Mouse (Mus musculus): ENCODE measurements around the gene Nap1l4. TPM values are rescaled to one million over a fixed set of nuclear protein-coding genes. Genes with fewer than 3 reads are reported as not detected.

Nap1l4 gene
- polyA plus RNA-seq, 1 experiment from 2014 or later, result 318 TPM

DNA sequence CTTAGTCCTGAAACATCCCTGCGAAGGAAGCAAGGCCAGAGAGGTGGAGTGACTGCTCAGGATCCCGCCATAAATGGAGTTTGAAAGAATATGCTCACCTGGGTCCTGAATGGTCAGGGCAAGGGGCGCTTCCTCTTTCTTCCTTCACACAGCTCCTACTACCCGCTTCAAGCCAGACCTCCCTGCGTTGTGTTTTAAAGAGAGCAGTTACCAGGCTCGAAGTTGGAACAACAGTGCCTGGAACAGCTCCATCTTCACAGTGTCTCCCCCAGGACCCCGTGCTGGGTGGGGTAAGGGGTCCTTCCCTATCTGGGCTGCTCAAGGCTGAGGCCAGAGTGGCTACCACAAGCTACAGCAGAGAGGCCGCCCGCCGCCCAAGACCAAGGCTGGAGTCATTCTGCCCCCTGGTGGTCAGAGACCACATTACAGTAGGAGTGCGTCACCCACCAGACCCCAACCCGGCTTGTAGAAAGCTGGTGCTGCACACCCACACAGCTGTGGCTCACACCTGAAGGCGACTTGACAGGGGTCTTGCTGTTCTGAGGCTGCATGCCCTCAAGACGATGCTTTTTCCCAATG is 82.7 kb downstream of the Nap1l4 start:
- Histone ChIP-seq H3K27me3 (ENCODE audit: insufficient read depth, poor library complexity, severe bottlenecking) (peaks cover 19% of the 10 kb centered on the region), H3K27ac (peak overlapping the region; percentile 85; the same call in 1 of the 2 replicates), H3K9me3 (peaks cover 2% of the 10 kb centered on the region), H3K4me1 (peaks cover 59% of the 10 kb centered on the region), H3K4me3 (no peak overlapping the region), H3K36me3 (no peaks in the 10 kb centered on the region)
- peak; percentile 89 for DNase-seq (ENCODE audit: low spot score)
- 34% methylated on average over 14 of the region's 14 CpGs for WGBS

DNA sequence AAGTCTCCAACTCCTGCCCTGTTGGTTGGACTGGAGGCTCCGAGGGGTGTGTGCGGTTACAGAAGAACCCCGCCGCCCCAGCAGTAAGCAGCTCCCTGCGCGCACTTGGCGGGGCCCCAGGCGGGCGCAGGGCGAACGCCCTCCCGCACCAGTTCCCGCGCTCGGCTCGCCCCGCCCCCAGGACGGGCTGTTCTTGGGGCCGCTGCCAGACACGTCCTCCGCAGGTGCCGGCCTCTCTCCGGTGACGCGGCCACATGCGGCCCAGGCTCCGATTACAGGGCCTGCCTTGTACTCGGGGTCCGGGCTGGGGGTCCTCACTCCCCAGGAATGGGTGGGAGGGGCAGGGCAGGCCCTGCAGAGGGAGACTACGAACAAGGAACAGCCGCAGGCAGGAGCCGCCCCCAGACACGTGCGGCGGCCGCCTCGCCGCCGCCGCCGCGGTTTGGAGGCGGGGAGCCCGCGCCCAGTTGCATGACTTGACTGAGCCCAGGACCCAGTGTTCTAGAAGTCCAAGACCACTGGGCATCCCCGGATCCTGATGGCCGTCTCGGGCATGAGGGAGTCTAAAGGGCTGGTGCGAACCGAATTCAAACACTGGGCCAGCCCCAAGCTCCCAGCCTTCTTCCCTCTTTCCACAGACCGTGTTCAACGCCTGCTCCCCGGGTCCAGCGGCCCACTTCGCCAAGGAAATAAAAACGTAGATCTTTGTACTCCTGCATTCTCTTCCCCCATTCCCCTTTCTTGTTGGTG is 83.9 kb downstream of the Nap1l4 start:
- Histone ChIP-seq H3K9me3 (peaks cover 14% of the 10 kb centered on the region), H3K27me3 (ENCODE audit: insufficient read depth, poor library complexity, severe bottlenecking) (peaks cover 23% of the 10 kb centered on the region), H3K36me3 (0 out of 2 replicates have a peak, but pooled peaks cover under 1% of the 10 kb centered on the region), H3K4me3 (peak overlapping the region; percentile 58), H3K4me1 (peaks cover 69% of the 10 kb centered on the region), H3K27ac (peak overlapping the region; percentile 85)
- no peak for DNase-seq (ENCODE audit: low spot score)
- 17% methylated on average over 56 of the region's 56 CpGs for WGBS

GRCm38 (mm10) chr7:143463865-143464415 is 85.0 kb downstream of the Nap1l4 start:
- whole genome bisulfite sequencing, result 31% methylated on average over 11 of the region's 11 CpGs
- Histone ChIP-seq H3K36me3 (peaks cover 11% of the 10 kb centered on the region; the same call in 1 of the 2 replicates), H3K4me1 (peaks cover 71% of the 10 kb centered on the region), H3K9me3 (peaks cover 17% of the 10 kb centered on the region), H3K27ac (peak overlapping the region; percentile 85), H3K27me3 (ENCODE audit: insufficient read depth, poor library complexity, severe bottlenecking) (peaks cover 33% of the 10 kb centered on the region), H3K4me3 (0 out of 2 replicates have a peak overlapping the region, but pooled peaks have one; percentile 16)
- DNase-seq (ENCODE audit: low spot score), result peak; percentile 91

Small RNA genes within 50 kb of the gene (microRNA-seq; reads per million reads assigned to microRNA genes)
- 1.0 reads per million for gene Mir7064

Other genes with a start within 250 kb of the Nap1l4 start
- gene Cdkn1c, start 88.1 kb downstream of the Nap1l4 start, polyA plus RNA-seq (2016; fragmentation: Nextera tagmentation; extraction: Ambion mirVana), result 1,495 and 1,694 TPM in 2 replicates
- 0.54 and 1.3 TPM in 2 replicates for gene Slc22a18, start 75.4 kb downstream of the Nap1l4 start, polyA plus RNA-seq (2016; fragmentation: Nextera tagmentation; extraction: Ambion mirVana)
- gene Phlda2, start 46.0 kb downstream of the Nap1l4 start, polyA plus RNA-seq (2016; fragmentation: Nextera tagmentation; extraction: Ambion mirVana), result 2.9 and 9.8 TPM in 2 replicates
- 41.7 and 58.0 TPM in 2 replicates for gene Cars, start 51.0 kb upstream of the Nap1l4 start, polyA plus RNA-seq (2016; fragmentation: Nextera tagmentation; extraction: Ambion mirVana)
- 0.49 and 0.73 TPM in 2 replicates for gene Tnfrsf26, start 79.6 kb upstream of the Nap1l4 start, polyA plus RNA-seq (2016; fragmentation: Nextera tagmentation; extraction: Ambion mirVana)
- 2.6 and 2.9 TPM in 2 replicates for gene Tnfrsf22, start 100.6 kb upstream of the Nap1l4 start, polyA plus RNA-seq (2016; fragmentation: Nextera tagmentation; extraction: Ambion mirVana)
- 1.2 TPM in 2 replicates for gene Tnfrsf23, start 136.8 kb upstream of the Nap1l4 start, polyA plus RNA-seq (2016; fragmentation: Nextera tagmentation; extraction: Ambion mirVana)
- 19.0 and 29.2 TPM in 2 replicates for gene Osbpl5, start 207.9 kb upstream of the Nap1l4 start, polyA plus RNA-seq (2016; fragmentation: Nextera tagmentation; extraction: Ambion mirVana)
- 0.15 TPM in 1 of 2 replicates, not detected in the other for gene Mrgprg, start 217.9 kb upstream of the Nap1l4 start, polyA plus RNA-seq (2016; fragmentation: Nextera tagmentation; extraction: Ambion mirVana)
- gene Mrgpre, start 235.4 kb upstream of the Nap1l4 start, polyA plus RNA-seq (2016; fragmentation: Nextera tagmentation; extraction: Ambion mirVana), result 1.9 and 2.2 TPM in 2 replicates